Mouse (Mus musculus): Measurements from ENCODE around the gene Acly. TPM values are rescaled to one million over a fixed set of nuclear protein-coding genes. Genes with fewer than 3 reads are reported as not detected.

Gene Acly
- polyA plus RNA-seq, 1 experiment from 2014 or later: 227 TPM

- WGBS: 86% methylated on average over 1 of the region's 1 CpGs
- H3K9me3 ChIP-seq: no peaks in the 10 kb centered on the region
- peaks cover 12% of the 10 kb centered on the region; the same call in 1 of the 2 replicates for H3K36me3 ChIP-seq (replicated peaks)
These were observed 62.5 kb downstream of the Acly start for GRCm38 (mm10) chr11:100465229-100465792.

DNA sequence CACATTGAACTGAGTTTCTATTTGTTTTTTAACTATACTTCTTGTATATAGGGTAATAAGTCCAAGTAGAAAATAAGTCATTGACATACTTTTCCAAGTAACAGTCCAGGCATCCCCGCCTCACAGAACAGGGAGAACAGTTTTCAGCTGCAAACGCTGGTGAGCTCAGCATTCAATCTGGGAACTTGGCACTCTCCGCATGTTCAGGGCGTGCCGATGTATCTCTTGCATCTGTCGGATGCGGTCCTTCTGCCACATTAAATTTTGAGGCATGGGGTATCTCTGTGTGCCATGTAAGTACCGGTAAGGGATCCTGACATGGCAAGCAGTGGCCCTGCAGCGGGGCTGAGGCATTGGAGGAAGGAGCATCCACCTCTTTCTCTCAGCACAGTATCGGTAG, 65.1 kb downstream of the Acly start:
- H3K9ac ChIP-seq: no peak overlapping the region
- no peaks in the 10 kb centered on the region for H3K27me3 ChIP-seq (replicated peaks)
- no peak overlapping the region for H3K27ac ChIP-seq
- H3K4me2 ChIP-seq: no peak overlapping the region
- no peaks in the 10 kb centered on the region for H3K9me3 ChIP-seq
- no peak for ATAC-seq (replicated peaks)
- peaks cover 14% of the 10 kb centered on the region for H3K36me3 ChIP-seq (replicated peaks)
- WGBS: 94% methylated on average over 10 of the region's 10 CpGs
- H3K4me1 ChIP-seq: no peaks in the 10 kb centered on the region
- no peak overlapping the region for H3K4me3 ChIP-seq

More at GRCm38 (mm10) chr11:100465229-100465792, 62.5 kb downstream of the Acly start:
- Histone ChIP-seq H3K9ac (no peak overlapping the region), H3K4me3 (no peak overlapping the region), H3K27ac (no peak overlapping the region), H3K4me2 (no peak overlapping the region), H3K27me3 (replicated peaks) (no peaks in the 10 kb centered on the region), H3K4me1 (peaks cover 20% of the 10 kb centered on the region)
- no peak for ATAC-seq (replicated peaks)

DNA sequence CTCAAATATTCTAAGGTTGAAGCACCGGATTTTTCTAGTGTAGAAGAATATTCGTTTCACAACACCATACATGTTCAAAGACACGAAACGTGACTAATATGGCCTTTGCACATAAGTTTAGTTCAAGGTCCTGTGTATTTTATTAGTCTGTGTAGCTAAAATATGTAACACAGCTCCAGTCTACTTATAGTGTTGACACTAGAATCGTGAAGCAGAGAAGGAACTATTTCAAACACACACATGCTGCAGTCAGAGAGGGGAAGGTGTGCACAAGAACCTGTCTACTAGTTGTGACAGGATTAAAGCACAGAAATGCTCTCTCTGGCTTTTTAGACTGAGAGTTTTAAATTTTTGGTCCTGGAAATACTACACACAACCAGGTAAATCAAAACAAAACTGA, 70.1 kb downstream of the Acly start:
- Histone ChIP-seq H3K9me3 (no peaks in the 10 kb centered on the region), H3K4me2 (no peak overlapping the region), H3K27me3 (replicated peaks) (no peaks in the 10 kb centered on the region), H3K4me1 (no peaks in the 10 kb centered on the region), H3K36me3 (replicated peaks) (peaks cover 10% of the 10 kb centered on the region), H3K27ac (no peak overlapping the region), H3K9ac (no peak overlapping the region), H3K4me3 (no peak overlapping the region)
- ATAC-seq (replicated peaks): no peak
- 94% methylated on average over 5 of the region's 5 CpGs for WGBS

DNA sequence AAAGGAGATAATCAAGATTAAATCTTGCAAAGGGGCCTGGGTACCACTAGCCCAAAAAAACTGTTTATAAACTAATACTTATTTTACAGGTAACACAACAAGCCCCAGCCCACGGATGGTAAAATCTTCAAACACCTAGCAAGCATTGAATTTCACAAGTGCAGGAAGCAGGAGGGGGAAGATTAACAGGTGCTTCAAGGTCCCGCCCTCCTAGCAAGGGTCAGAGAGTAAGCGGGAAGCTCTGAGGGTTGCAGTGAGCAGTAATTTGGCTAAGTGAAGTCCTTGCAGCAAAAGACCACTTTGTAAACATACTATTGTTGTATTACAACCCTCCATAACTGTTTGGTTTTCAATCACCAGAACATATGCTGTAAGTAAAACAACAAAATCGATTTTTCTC, 70.6 kb downstream of the Acly start:
- Histone ChIP-seq H3K9ac (no peak overlapping the region), H3K4me3 (no peak overlapping the region), H3K27ac (no peak overlapping the region), H3K9me3 (no peaks in the 10 kb centered on the region), H3K4me2 (no peak overlapping the region), H3K36me3 (replicated peaks) (peaks cover 8% of the 10 kb centered on the region), H3K4me1 (no peaks in the 10 kb centered on the region), H3K27me3 (replicated peaks) (no peaks in the 10 kb centered on the region)
- ATAC-seq (replicated peaks): no peak
- 90% methylated on average over 4 of the region's 4 CpGs for WGBS

- H3K36me3 ChIP-seq (replicated peaks): no peaks in the 10 kb centered on the region
- H3K9ac ChIP-seq: no peak overlapping the region
- H3K4me2 ChIP-seq: no peak overlapping the region
- no peak overlapping the region for H3K4me3 ChIP-seq
- H3K27ac ChIP-seq: no peak overlapping the region
- 83% methylated on average over 6 of the region's 6 CpGs for WGBS
- ATAC-seq (replicated peaks): no peak
- H3K27me3 ChIP-seq (replicated peaks): no peaks in the 10 kb centered on the region
- H3K9me3 ChIP-seq: no peaks in the 10 kb centered on the region
- peaks cover 23% of the 10 kb centered on the region for H3K4me1 ChIP-seq
These were observed 85.2 kb downstream of the Acly start for GRCm38 (mm10) chr11:100442625-100443024.

- Histone ChIP-seq H3K4me2 (peak within 1 kb of the TSS; percentile 59), H3K27ac (peak within 1 kb of the TSS; percentile 76), H3K4me3 (peak within 1 kb of the TSS; percentile 54), H3K4me1 (peaks cover 23% of the 10 kb centered on the region), H3K9ac (peak within 1 kb of the TSS; percentile 66), H3K9me3 (no peaks in the 10 kb centered on the region), H3K36me3 (replicated peaks) (no peaks in the 10 kb centered on the region), H3K27me3 (replicated peaks) (no peaks in the 10 kb centered on the region)
- ATAC-seq (replicated peaks): no peak
- 87% methylated on average over 8 of the region's 8 CpGs for WGBS
These were observed 86.0 kb downstream of the Acly start, which contains the start of the genes Nt5c3b and Klhl10 for GRCm38 (mm10) chr11:100441797-100442196. Nt5c3b (minus strand) TSS chr11:100441808. Klhl10 (plus strand) TSS chr11:100441917.

DNA sequence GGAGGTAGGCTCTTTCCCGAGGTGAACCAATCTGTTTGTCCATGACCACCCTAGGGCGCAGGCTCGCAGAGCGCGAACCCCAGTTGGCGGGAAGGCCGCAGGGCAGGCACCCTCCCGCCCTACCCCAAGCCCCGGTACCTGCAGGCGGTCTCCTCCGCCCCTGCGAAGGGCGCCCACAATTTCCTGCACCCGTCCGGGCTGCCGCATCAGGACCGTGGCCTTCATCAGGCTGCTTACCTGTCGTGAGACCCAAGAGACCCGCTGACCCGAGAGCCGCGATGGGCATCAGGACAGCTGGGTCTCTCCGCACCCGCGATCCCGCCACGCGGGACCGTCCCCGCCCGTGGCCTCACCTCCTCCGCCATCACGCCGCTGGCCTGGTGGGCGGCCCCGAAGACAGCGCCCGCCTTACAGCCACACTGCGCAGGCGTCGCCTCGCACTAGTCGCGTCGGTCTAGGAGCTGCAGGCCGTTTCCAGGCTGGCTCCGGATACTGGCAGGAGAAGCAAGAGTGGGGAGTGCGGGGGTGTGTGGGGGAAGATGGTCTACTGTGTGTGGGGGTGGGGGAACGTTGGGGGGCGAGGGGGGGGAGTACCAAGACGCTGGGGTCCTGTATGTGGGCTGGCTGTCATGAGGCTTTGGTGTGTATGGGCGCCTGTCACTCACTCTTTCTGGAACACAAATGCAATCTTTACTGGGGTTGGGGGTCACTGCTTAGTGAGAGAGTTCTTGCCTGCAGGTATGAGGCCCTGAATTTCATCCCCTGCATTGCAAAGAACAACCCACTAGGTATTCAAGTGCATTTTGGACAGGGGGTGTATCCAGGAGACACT, 86.9 kb downstream of the Acly start:
- no peaks in the 10 kb centered on the region; the same call in 1 of the 2 replicates for H3K36me3 ChIP-seq (replicated peaks)
- peak overlapping the region; percentile 54 for H3K4me3 ChIP-seq
- H3K4me2 ChIP-seq: peak overlapping the region; percentile 59
- peak overlapping the region; percentile 76 for H3K27ac ChIP-seq
- ATAC-seq (replicated peaks): peak; percentile 96
- no peaks in the 10 kb centered on the region for H3K9me3 ChIP-seq
- H3K9ac ChIP-seq: peak overlapping the region; percentile 66
- 2% methylated on average over 45 of the region's 52 CpGs for WGBS
- no peaks in the 10 kb centered on the region for H3K27me3 ChIP-seq (replicated peaks)
- H3K4me1 ChIP-seq: peaks cover 23% of the 10 kb centered on the region

- ATAC-seq (replicated peaks): no peak
- H3K9me3 ChIP-seq: no peaks in the 10 kb centered on the region
- H3K9ac ChIP-seq: no peak overlapping the region
- peaks cover 23% of the 10 kb centered on the region for H3K4me1 ChIP-seq
- peaks cover 6% of the 10 kb centered on the region; the same call in 1 of the 2 replicates for H3K36me3 ChIP-seq (replicated peaks)
- 80% methylated on average over 1 of the region's 1 CpGs for WGBS
- H3K27me3 ChIP-seq (replicated peaks): no peaks in the 10 kb centered on the region
- H3K27ac ChIP-seq: no peak overlapping the region
- H3K4me3 ChIP-seq: no peak overlapping the region
- no peak overlapping the region for H3K4me2 ChIP-seq
These were observed 89.9 kb downstream of the Acly start for GRCm38 (mm10) chr11:100437901-100438300.

DNA sequence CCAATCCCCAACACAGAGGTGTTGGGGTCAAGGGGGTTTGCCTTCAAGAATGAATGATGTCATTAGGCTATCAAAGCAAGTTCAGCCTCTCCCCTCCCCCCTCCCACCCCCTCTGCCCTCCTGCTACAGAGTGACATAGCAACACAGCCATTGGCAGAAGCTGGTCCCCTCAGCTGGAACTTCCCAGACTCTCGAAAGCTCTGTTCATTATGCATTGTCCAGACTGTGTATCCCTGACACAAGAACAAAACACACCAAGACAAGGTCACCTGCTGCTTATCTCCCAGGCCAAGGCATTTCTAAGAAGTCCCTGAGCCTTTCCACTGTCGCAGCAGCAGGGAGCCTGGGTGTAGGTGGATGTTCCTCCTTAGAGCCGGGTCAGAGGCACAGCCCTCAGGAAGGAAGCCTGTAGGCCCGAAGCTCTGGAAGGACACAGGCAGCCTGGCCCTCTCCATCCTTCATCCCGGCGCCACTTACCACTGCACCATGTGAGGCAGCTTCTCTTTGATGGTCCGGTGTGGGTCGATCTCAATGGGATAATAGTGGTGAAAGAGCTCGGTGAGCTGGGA, 92.0 kb downstream of the Acly start:
- Histone ChIP-seq H3K4me3 (no peak overlapping the region), H3K27ac (no peak overlapping the region), H3K9me3 (no peaks in the 10 kb centered on the region), H3K27me3 (replicated peaks) (no peaks in the 10 kb centered on the region), H3K36me3 (replicated peaks) (peaks cover 9% of the 10 kb centered on the region; the same call in 1 of the 2 replicates), H3K9ac (no peak overlapping the region), H3K4me1 (peaks cover 17% of the 10 kb centered on the region), H3K4me2 (no peak overlapping the region)
- WGBS: 36% methylated on average over 9 of the region's 9 CpGs
- ATAC-seq (replicated peaks): no peak

DNA sequence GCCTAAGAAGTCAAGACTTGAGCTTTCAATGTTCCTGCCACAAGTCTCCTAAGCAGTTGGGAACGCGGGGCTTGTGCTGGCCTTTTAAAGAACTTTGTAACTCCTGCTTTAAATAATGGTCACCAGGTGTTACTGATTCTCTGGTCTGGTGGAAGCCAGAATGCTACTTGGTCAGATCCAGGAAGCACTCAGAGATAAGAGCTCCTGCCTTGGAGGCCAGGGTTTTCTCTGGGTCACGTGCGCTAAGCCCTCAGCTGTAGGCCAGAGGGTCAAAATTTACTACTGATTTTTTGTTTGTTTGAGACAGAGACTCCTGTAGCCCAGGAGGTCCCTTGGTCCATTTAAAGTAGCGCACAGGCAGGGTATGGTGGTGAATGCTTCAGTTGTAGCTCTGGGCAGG, 95.8 kb downstream of the Acly start:
- H3K27me3 ChIP-seq (replicated peaks): no peaks in the 10 kb centered on the region

GRCm38 (mm10) chr11:100430052-100430451, 97.7 kb downstream of the Acly start:
- 84% methylated on average over 7 of the region's 7 CpGs for WGBS
- H3K4me1 ChIP-seq: no peaks in the 10 kb centered on the region

More for the DNA sequence above, 95.8 kb downstream of the Acly start:
- Histone ChIP-seq H3K4me2 (no peak overlapping the region), H3K4me1 (no peaks in the 10 kb centered on the region), H3K9ac (no peak overlapping the region), H3K27ac (no peak overlapping the region), H3K9me3 (no peaks in the 10 kb centered on the region), H3K36me3 (replicated peaks) (peaks cover 16% of the 10 kb centered on the region; the same call in 1 of the 2 replicates), H3K4me3 (no peak overlapping the region)
- WGBS: 98% methylated on average over 5 of the region's 5 CpGs
- no peak for ATAC-seq (replicated peaks)

DNA sequence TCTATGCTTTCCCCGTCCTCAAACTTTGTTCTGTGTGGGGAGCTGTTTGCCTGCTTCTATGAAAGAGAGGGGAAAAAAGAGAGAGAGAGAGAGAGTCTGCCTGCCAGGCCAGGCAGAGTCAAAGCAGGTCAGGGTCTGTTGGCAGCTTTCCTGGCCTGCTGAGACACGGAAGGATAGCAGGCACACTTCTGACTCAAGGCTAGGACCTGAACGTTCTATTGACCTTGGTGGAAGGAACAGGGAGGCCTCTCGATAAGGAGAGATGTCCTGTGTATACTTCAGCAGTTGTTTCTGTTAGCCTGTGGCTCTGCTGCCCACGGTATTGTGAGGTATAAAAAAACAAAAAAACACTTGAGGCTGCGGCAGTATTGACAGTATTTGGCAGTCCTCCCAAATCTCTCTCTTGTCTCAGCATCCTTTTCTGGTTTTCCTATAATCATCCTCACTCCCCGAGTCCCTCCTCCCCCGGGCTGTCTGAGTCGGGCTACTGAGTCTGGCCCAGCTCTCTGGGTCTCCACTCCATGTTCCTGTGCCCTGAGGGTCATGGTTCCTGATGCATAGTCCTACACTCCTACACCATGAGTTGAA, 99.1 kb downstream of the Acly start:
- ATAC-seq (replicated peaks): no peak
- no peak overlapping the region for H3K9ac ChIP-seq
- peak overlapping the region; percentile 27 for H3K27ac ChIP-seq

More at GRCm38 (mm10) chr11:100430052-100430451, 97.7 kb downstream of the Acly start:
- Histone ChIP-seq H3K27me3 (replicated peaks) (no peaks in the 10 kb centered on the region), H3K36me3 (replicated peaks) (peaks cover 12% of the 10 kb centered on the region; the same call in 1 of the 2 replicates), H3K4me3 (no peak overlapping the region), H3K9ac (no peak overlapping the region), H3K4me2 (no peak overlapping the region), H3K9me3 (no peaks in the 10 kb centered on the region), H3K27ac (no peak overlapping the region)
- ATAC-seq (replicated peaks): no peak

More for the DNA sequence above, 99.1 kb downstream of the Acly start:
- Histone ChIP-seq H3K4me2 (no peak overlapping the region), H3K27me3 (replicated peaks) (no peaks in the 10 kb centered on the region), H3K4me1 (no peaks in the 10 kb centered on the region), H3K36me3 (replicated peaks) (peaks cover 12% of the 10 kb centered on the region; the same call in 1 of the 2 replicates), H3K9me3 (no peaks in the 10 kb centered on the region), H3K4me3 (no peak overlapping the region)
- 73% methylated on average over 9 of the region's 9 CpGs for WGBS
